Mouse (Mus musculus): Measurements from ENCODE around the gene Samd4.

- TF ChIP-seq TAL1 (conservative IDR thresholded peaks at IDR 0.05; ENCODE audit: low read depth, low read length): no peak
- no peak for TF ChIP-seq CTCF (IDR thresholded peaks at IDR 0.05; ENCODE audit: low read depth, low read length)
Observed at GRCm38 (mm10) chr14:46975969-46976368, 93.3 kb downstream of the Samd4 start.

All from G1E (cell line).